Mouse (Mus musculus) small intestine, adult 10 weeks (tissue): ENCODE measurements around the gene Cisd1. TPM values are rescaled to one million over a fixed set of nuclear protein-coding genes. Genes with fewer than 3 reads are reported as not detected.

Experiments used
- polyA plus RNA-seq: library from polyadenylated mRNA; stranded (reverse); fragments of 350-450 nt; fragmentation: Illumina TruSeq; extraction: RNeasy Lipid Tissue Mini Kit (QIAGEN cat#74804); gene quantifications from one replicate; pipeline ENCODE4 v1.2.3, GENCODE M21; 2014; ENCODE audit warnings: low replicate concordance

Cisd1 gene
- 28.8 TPM for polyA plus RNA-seq

GRCm38 (mm10) chr10:71344579-71345143 is at the start of gene Cisd1:
Cisd1 (minus strand) TSS chr10:71344954.

GRCm38 (mm10) chr10:71347509-71347949 is 2.8 kb upstream of the Cisd1 start, which contains the start of gene Ipmk:
Ipmk (plus strand) TSS chr10:71347763.

GRCm38 (mm10) chr10:71285126-71285580 is 59.6 kb downstream of the Cisd1 start, which contains the start of gene Ube2d1:
Ube2d1 (minus strand) TSS chr10:71285262.

Other genes with a start within 250 kb of the Cisd1 start
- 4.1 TPM for gene Bicc1, start 185.3 kb downstream of the Cisd1 start, polyA plus RNA-seq
- 197 TPM for gene Tfam, start 106.7 kb downstream of the Cisd1 start, polyA plus RNA-seq
- gene Ube2d1, start 59.7 kb downstream of the Cisd1 start, polyA plus RNA-seq = 55.4 TPM
- gene Ipmk, start 2.8 kb upstream of the Cisd1 start, polyA plus RNA-seq = 135 TPM